Comparison of ENCODE assay signal across 23 mouse cellular contexts in the genomic region with DNA sequence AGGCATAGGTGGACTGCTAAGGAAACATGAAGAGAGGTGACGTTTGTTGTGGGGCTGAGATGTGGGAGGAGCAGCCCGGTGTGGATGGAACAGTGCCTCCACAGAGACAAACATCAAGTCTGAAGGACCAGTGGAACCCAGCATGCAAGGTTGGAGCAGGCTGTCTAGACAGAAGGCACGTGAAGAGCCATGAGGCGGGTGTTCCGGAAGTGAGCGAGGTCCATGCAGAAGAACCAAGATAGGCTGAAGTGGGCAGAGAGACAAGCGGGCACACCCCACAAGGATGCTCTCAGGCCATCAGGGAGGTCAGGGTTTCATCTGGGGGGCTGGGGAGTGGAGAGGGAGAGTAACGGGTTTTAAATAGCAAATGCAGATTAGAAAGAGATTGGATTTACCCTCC.
DNase-seq lines count a peak whose midpoint lies in the region; ATAC-seq and TF ChIP-seq lines count a peak whose summit lies in the region.
"Had no signal": no experiment of that assay in that cellular context is flagged by ENCODE, and none has a peak within 500 bp of the region (broad histone marks: within the 10 kb centered on the region; RNA-seq: fewer than 3 reads in every experiment).

No protein-coding gene starts in this region.

- no peak for DNase-seq in layer of hippocampus, adult 2 months (ENCODE audit: low spot score in 2 of 2)
- DNase-seq in layer of hippocampus, postnatal 10 days (ENCODE audit: low spot score in 2 of 2), result no peak
- no peak for DNase-seq in kidney, adult 9 months
- DNase-seq in left cerebral cortex, adult 9 months (ENCODE audit: low spot score in 2 of 2), result no peak
- DNase-seq: adrenal gland, adult 2 months; cerebellum, adult 11 months; gastrocnemius, postnatal 25 days; heart, adult 18-20 months; heart, postnatal 4 days; kidney, adult 8-10 months; kidney, postnatal 14 days; liver, embryonic 13.5 days; lung, adult 2 months; lung, postnatal 14 days; right cerebral cortex, adult 18-20 months; right cerebral cortex, postnatal 4 days; thymus, adult 18-20 months; thymus, postnatal 4 days had no signal

- no peak for ATAC-seq in forebrain, embryonic 12.5 days (ENCODE audit: low FRiP score)
- no peak for ATAC-seq in forebrain, embryonic 13.5 days
- no peak for ATAC-seq in hindbrain, embryonic 16.5 days
- ATAC-seq: intestine, embryonic 15.5 days had no signal

- H3K4me2 ChIP-seq in forebrain, embryonic 12.5 days, result no peak overlapping the region
- peak overlapping the region; percentile 4; the same call in 1 of the 2 replicates for H3K4me2 ChIP-seq in forebrain, embryonic 13.5 days
- no peak overlapping the region for H3K4me2 ChIP-seq in hindbrain, embryonic 16.5 days (ENCODE audit: low read length)
- H3K4me2 ChIP-seq: intestine, embryonic 15.5 days; liver, embryonic 13.5 days had no signal

- H3K27ac ChIP-seq in layer of hippocampus, adult 2 months, result peak overlapping the region; percentile 83
- peak overlapping the region; percentile 93 for H3K27ac ChIP-seq in forebrain, embryonic 12.5 days
- H3K27ac ChIP-seq in forebrain, embryonic 13.5 days, result peak overlapping the region; percentile 92
- peak overlapping the region; percentile 26; the same call in 1 of the 2 replicates for H3K27ac ChIP-seq in hindbrain, embryonic 16.5 days (ENCODE audit: low read depth, low read length)
- H3K27ac ChIP-seq: intestine, embryonic 15.5 days; liver, embryonic 13.5 days had no signal

- peaks cover 3% of the 10 kb centered on the region; the same call in 1 of the 2 replicates for H3K27me3 ChIP-seq in forebrain, embryonic 12.5 days
- H3K27me3 ChIP-seq in forebrain, embryonic 13.5 days, result no peaks in the 10 kb centered on the region
- H3K27me3 ChIP-seq in hindbrain, embryonic 16.5 days (replicated peaks; ENCODE audit: control insufficient read depth, insufficient read depth, low read length), result no peaks in the 10 kb centered on the region
- H3K27me3 ChIP-seq: intestine, embryonic 15.5 days; liver, embryonic 13.5 days; neural tube, embryonic 12.5 days had no signal

- H3K4me1 ChIP-seq in forebrain, embryonic 12.5 days, result peaks cover 52% of the 10 kb centered on the region
- peaks cover 63% of the 10 kb centered on the region for H3K4me1 ChIP-seq in forebrain, embryonic 13.5 days
- H3K4me1 ChIP-seq in hindbrain, embryonic 16.5 days (ENCODE audit: control insufficient read depth, insufficient read depth, low read depth, low read length), result peaks cover 19% of the 10 kb centered on the region
- H3K4me1 ChIP-seq: intestine, embryonic 15.5 days; liver, embryonic 13.5 days had no signal

- 83% methylated on average over 8 of the region's 8 CpGs for WGBS in forebrain, embryonic 12.5 days
- WGBS in forebrain, embryonic 13.5 days, result 88% methylated on average over 8 of the region's 8 CpGs
- 85% methylated on average over 8 of the region's 8 CpGs for WGBS in hindbrain, embryonic 16.5 days

- H3K36me3 ChIP-seq in forebrain, embryonic 12.5 days (replicated peaks), result no peaks in the 10 kb centered on the region
- peaks cover 13% of the 10 kb centered on the region for H3K36me3 ChIP-seq in forebrain, embryonic 13.5 days (ENCODE audit: poor library complexity, severe bottlenecking)
- no peaks in the 10 kb centered on the region for H3K36me3 ChIP-seq in hindbrain, embryonic 16.5 days (ENCODE audit: control insufficient read depth, insufficient read depth, low read length)
- H3K36me3 ChIP-seq: intestine, embryonic 15.5 days; liver, embryonic 13.5 days; neural tube, embryonic 12.5 days had no signal

- H3K9me3 ChIP-seq in forebrain, embryonic 12.5 days, result no peaks in the 10 kb centered on the region
- no peaks in the 10 kb centered on the region for H3K9me3 ChIP-seq in forebrain, embryonic 13.5 days (replicated peaks)
- no peaks in the 10 kb centered on the region for H3K9me3 ChIP-seq in hindbrain, embryonic 16.5 days (ENCODE audit: control insufficient read depth, low read length)
- H3K9me3 ChIP-seq: intestine, embryonic 15.5 days; liver, embryonic 13.5 days; neural tube, embryonic 12.5 days had no signal

- no peak overlapping the region for H3K4me3 ChIP-seq in layer of hippocampus, adult 2 months
- H3K4me3 ChIP-seq in forebrain, embryonic 12.5 days (replicated peaks), result no peak overlapping the region
- no peak overlapping the region for H3K4me3 ChIP-seq in forebrain, embryonic 13.5 days
- H3K4me3 ChIP-seq in hindbrain, embryonic 16.5 days (ENCODE audit: low read length), result no peak overlapping the region
- H3K4me3 ChIP-seq: intestine, embryonic 15.5 days; liver, embryonic 13.5 days; neural tube, embryonic 12.5 days had no signal

- TF ChIP-seq CTCF in layer of hippocampus, adult 2 months (conservative IDR thresholded peaks at IDR 0.05), result no peak

- no peak overlapping the region for H3K9ac ChIP-seq in forebrain, embryonic 12.5 days
- H3K9ac ChIP-seq in forebrain, embryonic 13.5 days, result no peak overlapping the region
- H3K9ac ChIP-seq in hindbrain, embryonic 16.5 days (ENCODE audit: low read depth, low read length), result no peak overlapping the region
- H3K9ac ChIP-seq: intestine, embryonic 15.5 days; liver, embryonic 13.5 days; neural tube, embryonic 12.5 days had no signal

Comparison
In these comparisons a context has a peak if more than half of its experiments do, and no peak if none do; other contexts are left out.
1. H3K27ac ChIP-seq: peak in every context shown above with its lines; median percentile 93 in forebrain, embryonic 12.5 days; 92 in forebrain, embryonic 13.5 days; 83 in layer of hippocampus, adult 2 months; 26 in hindbrain, embryonic 16.5 days.